ENCODE assay signal across 10 mouse cellular contexts in the genomic region with DNA sequence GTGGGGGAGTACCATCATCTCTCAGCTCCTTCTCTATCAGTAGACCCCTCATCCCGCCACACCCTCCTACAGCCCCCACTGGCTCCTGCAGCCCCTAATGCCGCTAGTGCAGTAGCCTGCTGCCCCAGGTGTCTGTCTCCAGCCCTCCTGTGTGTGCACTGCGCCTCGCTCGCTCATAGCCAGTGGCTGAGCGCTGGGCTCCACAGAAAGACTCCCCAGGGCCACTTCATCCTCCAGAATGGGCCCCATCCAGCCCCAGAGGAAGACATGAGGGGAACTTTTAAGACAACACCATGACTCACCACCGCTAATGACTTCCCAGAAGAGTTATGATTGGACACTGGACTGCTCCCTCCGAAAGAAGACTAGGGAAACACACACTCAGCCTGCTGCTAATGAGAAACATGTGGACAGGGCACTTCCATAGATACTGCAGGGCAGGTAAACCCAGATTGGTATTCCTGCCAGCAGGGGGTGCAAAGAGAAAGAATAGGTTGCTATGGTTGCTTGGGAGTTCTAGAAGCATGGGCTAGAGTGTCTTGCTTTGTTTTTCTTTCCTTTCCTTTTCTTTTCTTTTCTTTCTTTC. TPM values are rescaled to one million over a fixed set of nuclear protein-coding genes. Genes with fewer than 3 reads are reported as not detected.
DNase-seq lines count a peak whose midpoint lies in the region; ATAC-seq and TF ChIP-seq lines count a peak whose summit lies in the region.
"Had no signal": no experiment of that assay in that cellular context is flagged by ENCODE, and none has a peak within 500 bp of the region (broad histone marks: within the 10 kb centered on the region; RNA-seq: fewer than 3 reads in every experiment).

No protein-coding gene starts in this region.

- intact Hi-C loops in left cerebral cortex, postnatal 4 days (cut with DNase I), result no loop called here

- H3K4me1 ChIP-seq in CH12.LX (ENCODE audit: control insufficient read depth in 1 of 2, insufficient read depth in 2 of 2), result peaks cover 3% of the 10 kb centered on the region in 2 experiments; a peak in 1 of 4 replicates
- no peaks in the 10 kb centered on the region for H3K4me1 ChIP-seq in lung, adult 2 months (ENCODE audit: control insufficient read depth, insufficient read depth, low read length)
- H3K4me1 ChIP-seq in hindbrain, embryonic 16.5 days (ENCODE audit: control insufficient read depth, insufficient read depth, low read depth, low read length), result no peaks in the 10 kb centered on the region
- H3K4me1 ChIP-seq: heart, embryonic 15.5 days had no signal

- no peak overlapping the region for H3K9ac ChIP-seq in CH12.LX (ENCODE audit: insufficient read depth, low read depth)
- no peak overlapping the region for H3K9ac ChIP-seq in hindbrain, embryonic 16.5 days (ENCODE audit: low read depth, low read length)
- H3K9ac ChIP-seq: heart, embryonic 15.5 days had no signal

- peaks cover 8% of the 10 kb centered on the region for H3K9me3 ChIP-seq in CH12.LX (replicated peaks; ENCODE audit: low read length)
- no peaks in the 10 kb centered on the region for H3K9me3 ChIP-seq in hindbrain, embryonic 16.5 days (ENCODE audit: control insufficient read depth, low read length)
- H3K9me3 ChIP-seq: heart, embryonic 15.5 days had no signal

- no peak overlapping the region for H3K27ac ChIP-seq in CH12.LX (ENCODE audit: insufficient read depth, low read depth)
- H3K27ac ChIP-seq in hindbrain, embryonic 16.5 days (ENCODE audit: low read depth, low read length), result no peak overlapping the region
- H3K27ac ChIP-seq: heart, embryonic 15.5 days had no signal

- 71% methylated on average over 8 of the region's 8 CpGs for WGBS in lung, adult 2 months
- WGBS in hindbrain, embryonic 16.5 days, result 76% methylated on average over 8 of the region's 8 CpGs

- no peak for TF ChIP-seq POLR2A in CH12.LX (IDR thresholded peaks at IDR 0.05; ENCODE audit: low read depth, low read length)
- no peak for TF ChIP-seq POLR2A in lung, adult 2 months (IDR thresholded peaks at IDR 0.05; ENCODE audit: borderline replicate concordance, extremely low read depth, low read depth, low read length)

- no peak overlapping the region for H3K4me2 ChIP-seq in CH12.LX (ENCODE audit: insufficient read depth, low read depth, poor library complexity, severe bottlenecking)
- H3K4me2 ChIP-seq in hindbrain, embryonic 16.5 days (ENCODE audit: low read length), result no peak overlapping the region
- H3K4me2 ChIP-seq: heart, embryonic 15.5 days had no signal

- H3K4me3 ChIP-seq in CH12.LX (replicated peaks in 1 of 3; ENCODE audit: low read depth in 2 of 3, low read length in 2 of 3, poor library complexity in 1 of 3), result no peak overlapping the region
- no peak overlapping the region for H3K4me3 ChIP-seq in lung, adult 2 months (replicated peaks; ENCODE audit: extremely low read depth, low read depth, low read length)
- H3K4me3 ChIP-seq in hindbrain, embryonic 16.5 days (ENCODE audit: low read length), result no peak overlapping the region
- H3K4me3 ChIP-seq: heart, embryonic 15.5 days; megakaryocyte, embryonic 14.5 days had no signal

- no peaks in the 10 kb centered on the region for H3K36me3 ChIP-seq in CH12.LX (replicated peaks in 1 of 2; ENCODE audit: control insufficient read depth in 1 of 2, insufficient read depth in 1 of 2, low read length in 1 of 2)
- H3K36me3 ChIP-seq in hindbrain, embryonic 16.5 days (ENCODE audit: control insufficient read depth, insufficient read depth, low read length), result no peaks in the 10 kb centered on the region
- H3K36me3 ChIP-seq: heart, embryonic 15.5 days had no signal

- TF ChIP-seq RAD21 in CH12.LX (IDR thresholded peaks at IDR 0.05; ENCODE audit: low read depth, low read length), result peak; percentile 42

- no peak for TF ChIP-seq EP300 in CH12.LX (IDR thresholded peaks at IDR 0.05; ENCODE audit: low read length)

- in situ Hi-C loops in CH12.LX (cut with MboI; ENCODE audit: low pct_ligation_motif_present, low pct_unique_long_range_greater_than_20kb, low sequenced_read_pairs), result no loop called here

- TF ChIP-seq CTCF in CH12.LX (conservative IDR thresholded peaks at IDR 0.05 in 1 of 2, IDR thresholded peaks at IDR 0.05 in 1 of 2; ENCODE audit: low read depth in 2 of 2, low read length in 2 of 2), result peak in 1 of 2 experiments; percentile 70; a peak in 2 of 4 replicates
- TF ChIP-seq CTCF in lung, adult 2 months (IDR thresholded peaks at IDR 0.05; ENCODE audit: insufficient read depth, low read length), result peak; percentile 13; the same call in 1 of the 2 replicates

- DNase-seq in kidney, adult 9 months, result peak; percentile 41
- DNase-seq in kidney, adult 11 months, result no peak
- peak; percentile 41 for DNase-seq in CH12.LX (ENCODE audit: extremely low read depth)
- DNase-seq in embryo, embryonic 11 days, result peak; percentile 61
- DNase-seq in lung, adult 2 months, result peak; percentile 17
- DNase-seq in left cerebral cortex, postnatal 4 days, result no peak

- no peak for ATAC-seq in activated CD4-positive, CD25-positive, alpha-beta regulatory T cell, adult 4 months
- ATAC-seq in hindbrain, embryonic 16.5 days, result no peak

- no peaks in the 10 kb centered on the region for H3K79me2 ChIP-seq in CH12.LX (replicated peaks; ENCODE audit: control insufficient read depth, extremely low read depth, insufficient read depth, poor library complexity, severe bottlenecking)

- peaks cover 2% of the 10 kb centered on the region for H3K27me3 ChIP-seq in CH12.LX (replicated peaks)
- no peaks in the 10 kb centered on the region for H3K27me3 ChIP-seq in hindbrain, embryonic 16.5 days (replicated peaks; ENCODE audit: control insufficient read depth, insufficient read depth, low read length)
- H3K27me3 ChIP-seq: heart, embryonic 15.5 days had no signal

- dilution Hi-C loops in CH12.LX (cut with MboI; ENCODE audit: extremely low pct_ligation_motif_present, extremely low pct_unique_long_range_greater_than_20kb, low sequenced_read_pairs), result no loop called here

TF ChIP-seq in CH12.LX, 34 proteins besides CTCF, POLR2A, EP300 and RAD21:
- TF ChIP-seq BHLHE40 (IDR thresholded peaks at IDR 0.05; ENCODE audit: low read depth, low read length) (no peak), SMC3 (IDR thresholded peaks at IDR 0.05; ENCODE audit: low read depth, low read length) (peak; percentile 69)

RNA-seq across cellular contexts. Expression of gene Npffr1, which starts 15.5 kb away (rescaled TPM):
- total RNA-seq in CH12.LX (2012; rRNA removed) (not detected in 2 replicates), CH12.LX (2014; rRNA removed) (not detected in 2 replicates)
- polyA plus RNA-seq in CH12.LX (2012; ENCODE audit: insufficient read length, low read depth), result not detected in 2 replicates
- polyA plus RNA-seq in lung, adult 2 months (2012; rRNA removed), result 0.07 and 0.11 TPM in 2 replicates
- not detected for polyA plus RNA-seq in activated CD4-positive, CD25-positive, alpha-beta regulatory T cell, adult 4 months (2017; shearing (Covaris generic))
- 1 to 10 TPM; 1.4 to 2.4 TPM for total RNA-seq in left cerebral cortex, postnatal 4 days (2021)
- polyA plus RNA-seq in hindbrain, embryonic 16.5 days (2015; fragmentation: Nextera tagmentation; extraction: Ambion mirVana), result 0.97 and 1.5 TPM in 2 replicates
- polyA plus RNA-seq: heart, embryonic 15.5 days had no signal

RNA-seq across cellular contexts. Expression of gene Ppa1, which starts 37.6 kb away (rescaled TPM):
- total RNA-seq in CH12.LX (2012; rRNA removed) (178 and 257 TPM in 2 replicates), CH12.LX (2014; rRNA removed) (337 and 352 TPM in 2 replicates)
- polyA plus RNA-seq in CH12.LX (2012; ENCODE audit: insufficient read length, low read depth), result 249 and 250 TPM in 2 replicates
- polyA plus RNA-seq in lung, adult 2 months (2012; rRNA removed), result 12.0 and 12.8 TPM in 2 replicates
- polyA plus RNA-seq in activated CD4-positive, CD25-positive, alpha-beta regulatory T cell, adult 4 months (2017; shearing (Covaris generic)), result 10 to 100 TPM; 69.2 to 88.9 TPM
- 100 to 1,000 TPM; 126 to 138 TPM for total RNA-seq in left cerebral cortex, postnatal 4 days (2021)
- 207 and 226 TPM in 2 replicates for polyA plus RNA-seq in hindbrain, embryonic 16.5 days (2015; fragmentation: Nextera tagmentation; extraction: Ambion mirVana)

Comparison
In these comparisons a context has a peak if more than half of its experiments do, and no peak if none do; other contexts are left out.
1. DNase-seq: peak in kidney, adult 9 months (single experiment), CH12.LX (single experiment), embryo, embryonic 11 days (single experiment) and lung, adult 2 months (single experiment); none in kidney, adult 11 months (single experiment) and left cerebral cortex, postnatal 4 days (single experiment).